Mouse (Mus musculus) brain, embryonic 14.5 days (tissue): ENCODE measurements at regions not wholly inside any gene's neighbourhood (a gene's known extent, or its start where the extent isn't known, plus 50 kb on each side); places are given as distances from the start of the nearest gene placed in this dataset.

Experiments
- CTCF ChIP-seq: fragments of 200-500 bp; IDR thresholded peaks from 2 replicates; pipeline ENCODE4 v1.5.1; 2012; ENCODE audit warnings: inconsistent platforms, mild to moderate bottlenecking, moderate library complexity, borderline replicate concordance; ENCODE audit not compliant: insufficient read depth, insufficient read length; ENCODE audit errors: extremely low read depth
- POLR2A ChIP-seq: fragments of 200-500 bp; IDR thresholded peaks from 2 replicates; pipeline ENCODE4 v1.6.1; 2012; ENCODE audit warnings: mild to moderate bottlenecking, inconsistent platforms, borderline replicate concordance; ENCODE audit not compliant: poor library complexity, insufficient read depth, insufficient read length, severe bottlenecking; ENCODE audit errors: extremely low read depth

- TF ChIP-seq CTCF, result no peak
- TF ChIP-seq POLR2A, result no peak
Observed at GRCm38 (mm10) chr12:54314153-54314552, 110.5 kb upstream of the Egln3 start.
